Mouse (Mus musculus) gastrocnemius, adult 2 months (tissue): Measurements from ENCODE around the gene Fam166b. TPM values are rescaled to one million over a fixed set of nuclear protein-coding genes. Genes with fewer than 3 reads are reported as not detected.

ENCODE experiments used
- DNase-seq: peaks from one replicate; pipeline ENCODE4 v3.0.0; 2022
- H3K27ac ChIP-seq: fragments of 200-600 bp; 2 replicates; pipeline ENCODE4 v1.8.1; 2022; ENCODE audit warnings: mild to moderate bottlenecking
- H3K4me3 ChIP-seq: fragments of 200-600 bp; 2 replicates; pipeline ENCODE4 v1.8.1; 2022; ENCODE audit warnings: mild to moderate bottlenecking, moderate library complexity
- CTCF ChIP-seq: fragments of 200-600 bp; IDR thresholded peaks from 2 replicates; pipeline ENCODE4 v1.8.1; 2022; ENCODE audit warnings: antibody characterized with exemption, mild to moderate bottlenecking, moderate library complexity
- intact Hi-C: fragments of 180-260 bp; cut with DNase I; formaldehyde crosslinking; loops from one replicate; pipeline ENCODE4 v1.15.1; 2025
- total RNA-seq, 2 experiments: library from RNA; stranded (reverse); gene quantifications; 2 replicates each; pipeline ENCODE4 v1.2.3; 2021

Gene Fam166b
- total RNA-seq, 2 experiments from 2014 or later, result not detected

GRCm38 (mm10) chr4:43396381-43396780 lies 32.6 kb downstream of the Fam166b start:
- DNase-seq, result no peak
- peak overlapping the region; percentile 95 for H3K27ac ChIP-seq
- TF ChIP-seq CTCF, result no peak
- H3K4me3 ChIP-seq, result no peak overlapping the region
- intact Hi-C loops, result no loop called here

GRCm38 (mm10) chr4:43395836-43396235 lies 33.1 kb downstream of the Fam166b start:
- no peak for DNase-seq
- no peak overlapping the region for H3K4me3 ChIP-seq
- intact Hi-C loops, result no loop called here
- H3K27ac ChIP-seq, result peak overlapping the region; percentile 95
- TF ChIP-seq CTCF, result no peak

GRCm38 (mm10) chr4:43395147-43395546 lies 33.8 kb downstream of the Fam166b start:
- intact Hi-C loops, result no loop called here
- DNase-seq, result no peak
- H3K4me3 ChIP-seq, result peak overlapping the region; percentile 65
- peak overlapping the region; percentile 95 for H3K27ac ChIP-seq
- TF ChIP-seq CTCF, result no peak

- TF ChIP-seq CTCF, result peak; percentile 23; the same call in 1 of the 2 replicates
- intact Hi-C loops, result no loop called here
- H3K4me3 ChIP-seq, result peak overlapping the region; percentile 65
Observed at GRCm38 (mm10) chr4:43394345-43394891, 34.5 kb downstream of the Fam166b start.

GRCm38 (mm10) chr4:43391521-43392050 lies 37.3 kb downstream of the Fam166b start:
- no peak for TF ChIP-seq CTCF
- intact Hi-C loops, result no loop called here

More at GRCm38 (mm10) chr4:43394345-43394891, 34.5 kb downstream of the Fam166b start:
- peak overlapping the region; percentile 95 for H3K27ac ChIP-seq
- DNase-seq, result peak; percentile 81

GRCm38 (mm10) chr4:43389845-43390440 lies 39.0 kb downstream of the Fam166b start:
- intact Hi-C loops, result no loop called here

More at GRCm38 (mm10) chr4:43391521-43392050, 37.3 kb downstream of the Fam166b start:
- peak overlapping the region; percentile 95 for H3K27ac ChIP-seq
- no peak overlapping the region for H3K4me3 ChIP-seq
- no peak for DNase-seq

GRCm38 (mm10) chr4:43389390-43389789 lies 39.5 kb downstream of the Fam166b start:
- no peak for TF ChIP-seq CTCF
- Histone ChIP-seq H3K27ac (peak overlapping the region; percentile 95), H3K4me3 (no peak overlapping the region)
- no peak for DNase-seq
- intact Hi-C loops, result no loop called here

More at GRCm38 (mm10) chr4:43389845-43390440, 39.0 kb downstream of the Fam166b start:
- Histone ChIP-seq H3K4me3 (no peak overlapping the region), H3K27ac (peak overlapping the region; percentile 95)
- no peak for TF ChIP-seq CTCF
- DNase-seq, result no peak

GRCm38 (mm10) chr4:43386932-43387331 lies 42.0 kb downstream of the Fam166b start:
- DNase-seq, result no peak
- no peak for TF ChIP-seq CTCF
- Histone ChIP-seq H3K27ac (peak overlapping the region; percentile 28; the same call in 1 of the 2 replicates), H3K4me3 (no peak overlapping the region)
- intact Hi-C loops, result no loop called here

GRCm38 (mm10) chr4:43384541-43384940 lies 44.4 kb downstream of the Fam166b start:
- TF ChIP-seq CTCF, result no peak
- Histone ChIP-seq H3K4me3 (peak overlapping the region; percentile 99), H3K27ac (peak overlapping the region; percentile 100)
- DNase-seq, result no peak
- intact Hi-C loops, result no loop called here

GRCm38 (mm10) chr4:43384083-43384460 lies 44.9 kb downstream of the Fam166b start:
- Histone ChIP-seq H3K27ac (peak overlapping the region; percentile 100), H3K4me3 (peak overlapping the region; percentile 99)
- intact Hi-C loops, result no loop called here
- no peak for DNase-seq
- no peak for TF ChIP-seq CTCF

- peak overlapping the region; percentile 100 for H3K27ac ChIP-seq
Observed at GRCm38 (mm10) chr4:43383246-43384082, 45.5 kb downstream of the Fam166b start.

GRCm38 (mm10) chr4:43382155-43383020 lies 46.5 kb downstream of the Fam166b start:
- intact Hi-C loops, result loop anchor here (2.0 kb wide), 1 partner anchor 24 kb away; no protein-coding TSS in a partner anchor
- no peak for DNase-seq
- H3K27ac ChIP-seq, result peak overlapping the region; percentile 100
- TF ChIP-seq CTCF, result no peak
- peak overlapping the region; percentile 99 for H3K4me3 ChIP-seq

More at GRCm38 (mm10) chr4:43383246-43384082, 45.5 kb downstream of the Fam166b start:
- intact Hi-C loops, result loop anchor here (2.0 kb wide), 1 partner anchor 23 kb away; no protein-coding TSS in a partner anchor
- H3K4me3 ChIP-seq, result peak overlapping the region; percentile 99
- no peak for DNase-seq
- TF ChIP-seq CTCF, result no peak
